Mouse (Mus musculus): ENCODE measurements around the gene Efna4.

DNA sequence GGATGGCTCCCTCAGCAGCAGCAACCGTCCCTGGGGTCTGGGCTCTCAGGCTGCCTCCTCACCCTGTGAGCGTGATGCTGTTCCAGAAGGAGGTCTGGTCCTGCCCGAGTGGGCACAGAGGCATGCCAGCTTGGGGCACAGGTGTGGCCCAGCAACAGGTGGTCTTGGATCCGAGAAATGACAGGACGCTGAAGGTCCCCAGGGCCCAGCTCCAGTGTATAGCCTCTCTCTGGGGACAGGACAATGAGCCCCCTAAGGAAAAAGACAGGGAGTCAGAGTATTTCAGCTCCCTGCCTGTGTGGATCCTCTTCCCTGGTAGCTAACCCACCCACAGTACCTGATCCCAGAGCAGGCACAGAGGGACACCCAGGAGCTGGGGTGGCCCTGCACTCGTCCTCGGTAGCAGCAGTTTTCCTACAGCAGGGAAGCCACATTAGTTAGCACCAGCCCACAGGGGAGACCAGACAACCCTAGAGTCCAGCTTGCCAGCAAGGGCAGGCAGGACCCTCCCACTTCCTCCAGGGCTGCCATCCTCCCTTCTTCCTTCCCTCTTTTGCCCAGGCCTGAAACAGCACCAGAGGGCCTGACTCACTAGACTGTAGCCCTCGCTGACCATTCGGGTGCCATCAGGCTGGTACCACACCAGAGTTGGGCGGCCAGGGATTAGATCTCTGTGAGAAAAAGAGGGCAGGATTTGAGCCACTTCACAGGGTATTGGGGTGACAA is 9.2 kb upstream of the Efna4 start:
- no peak for TF ChIP-seq CTCF (IDR thresholded peaks at IDR 0.05)
- no peak for TF ChIP-seq POLR2A (IDR thresholded peaks at IDR 0.05; ENCODE audit: insufficient read depth, low read depth, low read length)
- no peak for TF ChIP-seq EP300 (IDR thresholded peaks at IDR 0.05; ENCODE audit: insufficient read depth, low read depth, low read length)
